Mouse (Mus musculus) G1E (cell line): Measurements from ENCODE around the gene Serinc3. TPM values are rescaled to one million over a fixed set of nuclear protein-coding genes. Genes with fewer than 3 reads are reported as not detected.

Experiments
- ATAC-seq: 2 replicates; pipeline ENCODE4 v1.8.0; 2016; ENCODE audit warnings: mild to moderate bottlenecking; ENCODE audit not compliant: insufficient number of reproducible peaks, poor library complexity, low FRiP score, severe bottlenecking; ENCODE audit errors: extremely low read depth
- DNase-seq: peaks from one replicate; pipeline ENCODE4 v3.0.0; 2012; ENCODE audit warnings: low spot score
- H3K27me3 ChIP-seq: 2 replicates; pipeline ENCODE4 v1.6.1; 2012; ENCODE audit warnings: mild to moderate bottlenecking, low read length, inconsistent platforms; ENCODE audit not compliant: insufficient read depth
- H3K36me3 ChIP-seq: replicated peaks from 2 replicates; pipeline ENCODE3; 2012; ENCODE audit warnings: mild to moderate bottlenecking, inconsistent platforms
- H3K4me1 ChIP-seq: 2 replicates; pipeline ENCODE4 v1.6.1; 2012; ENCODE audit warnings: low read depth, low read length, inconsistent platforms, mixed read lengths; ENCODE audit not compliant: insufficient read depth
- H3K4me3 ChIP-seq: 2 replicates; pipeline ENCODE4 v1.5.1; 2012; ENCODE audit warnings: low read depth, mild to moderate bottlenecking, inconsistent platforms, low read length, moderate library complexity, mixed read lengths
- H3K9me3 ChIP-seq: replicated peaks from 2 replicates; pipeline ENCODE4 v1.6.1; 2012; ENCODE audit warnings: inconsistent platforms
- CTCF ChIP-seq: IDR thresholded peaks from 2 replicates; pipeline ENCODE4 v1.5.1; 2012; ENCODE audit warnings: low read depth, low read length, inconsistent platforms, mixed read lengths
- GATA1 ChIP-seq: IDR thresholded peaks from 2 replicates; pipeline ENCODE4 v1.6.1; 2012; ENCODE audit warnings: borderline replicate concordance, low read length, inconsistent platforms, mixed read lengths
- GATA2 ChIP-seq: IDR thresholded peaks from 2 replicates; pipeline ENCODE4 v1.6.1; 2012; ENCODE audit warnings: low read depth, low read length, inconsistent platforms, borderline replicate concordance
- POLR2AphosphoS5 ChIP-seq: IDR thresholded peaks from 2 replicates; pipeline ENCODE4 v1.6.1; 2012; ENCODE audit warnings: low read depth, low read length, inconsistent platforms; ENCODE audit not compliant: insufficient replicate concordance
- TAL1 ChIP-seq: conservative IDR thresholded peaks from 2 replicates; pipeline ENCODE4 v1.6.1; 2012; ENCODE audit warnings: low read depth, low read length, inconsistent platforms, mixed read lengths
- polyA plus RNA-seq: library from polyadenylated mRNA; stranded (reverse); fragments of >175 nt; gene quantifications from 2 replicates; pipeline ENCODE4 v1.2.3, GENCODE M21; 2012
- total RNA-seq, 2 experiments: library from RNA; stranded (forward) in 1 of 2; stranded (reverse) in 1 of 2; fragments of 200-1000 nt in 1 of 2; fragments of >200 nt in 1 of 2; fragmentation: Nextera tagmentation in 1 of 2; gene quantifications; 2 replicates each; pipeline ENCODE4 v1.2.3; 2014 to 2017

Gene Serinc3
- total and polyA plus RNA-seq, 3 experiments = 7.2 to 156 (median 55.0) TPM

DNA sequence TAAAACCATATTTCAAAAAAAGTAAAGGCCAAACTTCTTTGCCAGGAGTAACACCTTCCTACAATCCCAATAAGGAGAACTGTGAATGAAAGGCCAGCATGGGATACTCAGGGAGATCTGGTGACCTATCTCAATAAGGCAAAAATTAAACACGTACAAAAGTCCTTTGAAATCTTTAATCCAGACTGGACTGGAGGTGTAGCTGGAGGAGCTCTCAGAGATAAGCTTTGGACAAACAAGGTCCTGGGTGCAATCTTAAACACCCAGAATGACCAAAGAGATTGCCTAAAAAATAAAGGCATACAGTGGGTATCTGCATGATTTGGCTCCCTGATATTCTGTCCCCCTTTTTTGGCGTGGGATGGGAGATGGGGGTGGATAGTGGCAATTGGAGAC is 1.4 kb downstream of the Serinc3 start:
- no peaks in the 10 kb centered on the region for H3K9me3 ChIP-seq
- no peak for TF ChIP-seq POLR2AphosphoS5
- no peak for TF ChIP-seq GATA2
- no peak for TF ChIP-seq CTCF
- no peak for TF ChIP-seq TAL1
- TF ChIP-seq GATA1 = no peak
- H3K4me1 ChIP-seq = peaks cover 16% of the 10 kb centered on the region
- no peaks in the 10 kb centered on the region for H3K27me3 ChIP-seq
- DNase-seq (no peak), ATAC-seq (no peak)
- peaks cover 20% of the 10 kb centered on the region for H3K36me3 ChIP-seq
- peak overlapping the region; percentile 76; the same call in 1 of the 2 replicates for H3K4me3 ChIP-seq

DNA sequence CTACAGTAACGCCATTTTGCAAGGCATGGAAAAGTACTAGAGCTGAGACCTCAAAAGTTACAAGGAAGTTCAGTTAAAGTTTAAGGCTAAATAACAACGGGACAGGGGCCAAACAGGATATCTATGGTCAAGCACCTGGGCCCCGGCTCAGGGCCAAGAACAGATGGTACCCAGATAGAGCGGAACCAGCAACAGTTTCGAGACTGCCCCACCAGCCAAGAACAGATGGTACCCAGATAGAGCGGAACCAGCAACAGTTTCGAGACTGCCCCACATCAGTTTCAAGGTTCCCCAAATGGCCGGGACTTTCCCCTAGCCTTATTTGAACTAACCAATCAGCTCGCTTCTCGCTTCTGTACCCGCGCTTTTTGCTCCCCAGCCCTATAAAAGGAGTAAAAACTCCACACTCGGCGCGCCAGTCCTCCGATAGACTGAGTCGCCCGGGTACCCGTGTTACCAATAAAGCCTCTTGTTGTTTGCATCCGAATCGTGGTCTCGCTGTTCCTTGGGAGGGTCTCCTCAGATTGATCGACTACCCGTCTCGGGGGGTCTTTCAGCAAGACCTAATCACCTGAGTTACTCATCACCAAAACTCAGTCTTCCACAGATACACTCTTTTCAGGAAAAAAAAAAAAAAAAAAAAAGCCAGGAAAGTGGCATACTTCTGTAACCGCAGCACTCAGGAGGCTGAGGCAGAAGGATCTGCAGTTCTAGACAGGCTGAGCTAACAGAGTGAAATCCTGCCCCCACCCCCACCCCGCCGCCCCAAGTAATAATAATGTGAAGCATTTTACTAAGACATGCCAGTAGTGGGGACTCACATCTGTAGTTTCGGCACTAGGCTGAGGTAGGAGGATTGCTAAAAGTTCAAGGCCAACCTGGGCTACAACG is 2.0 kb downstream of the Serinc3 start:
- no peak overlapping the region for H3K4me3 ChIP-seq
- peaks cover 24% of the 10 kb centered on the region for H3K36me3 ChIP-seq
- no peak for TF ChIP-seq GATA1
- no peak for TF ChIP-seq POLR2AphosphoS5
- TF ChIP-seq TAL1 = no peak
- TF ChIP-seq GATA2 = no peak
- TF ChIP-seq CTCF = no peak
- H3K9me3 ChIP-seq = no peaks in the 10 kb centered on the region
- no peaks in the 10 kb centered on the region for H3K27me3 ChIP-seq
- ATAC-seq = no peak
- peaks cover 16% of the 10 kb centered on the region for H3K4me1 ChIP-seq
- DNase-seq = no peak

- H3K27me3 ChIP-seq = no peaks in the 10 kb centered on the region
- DNase-seq (no peak), ATAC-seq (no peak)
- peaks cover 35% of the 10 kb centered on the region for H3K36me3 ChIP-seq
- TF ChIP-seq GATA2 = no peak
- TF ChIP-seq GATA1 = no peak
- no peak for TF ChIP-seq POLR2AphosphoS5
- TF ChIP-seq CTCF = no peak
- no peak for TF ChIP-seq TAL1
- no peak overlapping the region for H3K4me3 ChIP-seq
- peaks cover 16% of the 10 kb centered on the region for H3K4me1 ChIP-seq
- no peaks in the 10 kb centered on the region for H3K9me3 ChIP-seq
Measured at GRCm38 (mm10) chr2:163641681-163642080, 3.2 kb downstream of the Serinc3 start.

- ATAC-seq (no peak), DNase-seq (no peak)
- Histone ChIP-seq H3K9me3 (no peaks in the 10 kb centered on the region), H3K36me3 (peaks cover 44% of the 10 kb centered on the region), H3K4me3 (no peak overlapping the region), H3K4me1 (peaks cover 16% of the 10 kb centered on the region), H3K27me3 (no peaks in the 10 kb centered on the region)
- TF ChIP-seq POLR2AphosphoS5 = no peak
- TF ChIP-seq CTCF = no peak
- no peak for TF ChIP-seq GATA1
- no peak for TF ChIP-seq GATA2
- TF ChIP-seq TAL1 = no peak
Measured at GRCm38 (mm10) chr2:163640493-163640892, 4.4 kb downstream of the Serinc3 start.

GRCm38 (mm10) chr2:163637655-163638266 is 7.2 kb downstream of the Serinc3 start:
- TF ChIP-seq CTCF (no peak), GATA1 (no peak), GATA2 (no peak), TAL1 (no peak), POLR2AphosphoS5 (no peak)
- Histone ChIP-seq H3K9me3 (no peaks in the 10 kb centered on the region), H3K4me3 (no peak overlapping the region), H3K27me3 (no peaks in the 10 kb centered on the region), H3K36me3 (peaks cover 60% of the 10 kb centered on the region), H3K4me1 (peaks cover 3% of the 10 kb centered on the region; the same call in 1 of the 2 replicates)
- DNase-seq = no peak
- no peak for ATAC-seq

GRCm38 (mm10) chr2:163636057-163636456 is 8.9 kb downstream of the Serinc3 start:
- Histone ChIP-seq H3K4me1 (no peaks in the 10 kb centered on the region), H3K9me3 (no peaks in the 10 kb centered on the region), H3K27me3 (no peaks in the 10 kb centered on the region), H3K4me3 (no peak overlapping the region), H3K36me3 (peaks cover 69% of the 10 kb centered on the region)
- no peak for ATAC-seq
- DNase-seq = no peak
- TF ChIP-seq POLR2AphosphoS5 (no peak), TAL1 (no peak), GATA1 (no peak), CTCF (no peak), GATA2 (no peak)
